Mouse (Mus musculus) heart, postnatal 0 days (tissue): ENCODE measurements around the gene Ccdc134.

Source experiments
- CTCF ChIP-seq: IDR thresholded peaks from 2 replicates; pipeline ENCODE4 v1.5.1; 2016; ENCODE audit warnings: antibody characterized with exemption, control low read depth, low read depth
- EP300 ChIP-seq: IDR thresholded peaks from 2 replicates; pipeline ENCODE4 v1.6.1; 2016; ENCODE audit warnings: antibody characterized with exemption, low read depth

GRCm38 (mm10) chr15:82166240-82167100 is 38.7 kb downstream of the Ccdc134 start:
- TF ChIP-seq CTCF (no peak), EP300 (no peak)
